ENCODE assay signal across 16 mouse cellular contexts in the genomic region with DNA sequence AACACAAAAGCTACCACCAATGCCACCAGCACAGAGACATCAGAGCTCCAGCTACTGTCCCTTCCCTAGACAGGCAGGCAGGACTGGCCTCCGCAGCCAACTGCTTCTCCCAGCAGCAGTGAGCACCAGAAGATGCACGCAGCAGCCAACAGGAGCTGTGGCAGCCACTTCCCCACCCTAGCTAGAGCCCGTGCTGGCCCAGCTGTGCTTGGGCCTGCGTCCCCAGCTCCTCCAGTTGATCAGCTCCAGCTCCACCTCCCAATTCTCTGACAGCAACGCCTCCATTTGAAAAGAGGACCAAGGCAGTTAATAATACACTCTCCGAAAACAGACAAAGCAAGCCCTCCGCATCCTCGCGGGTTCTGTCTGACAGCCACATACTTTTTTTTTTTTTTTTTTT. TPM values are rescaled to one million over a fixed set of nuclear protein-coding genes. Genes with fewer than 3 reads are reported as not detected.
DNase-seq lines count a peak whose midpoint lies in the region; ATAC-seq lines count a peak whose summit lies in the region.
"Had no signal": no experiment of that assay in that cellular context is flagged by ENCODE, and none has a peak within 500 bp of the region (broad histone marks: within the 10 kb centered on the region; RNA-seq: fewer than 3 reads in every experiment).

No protein-coding gene starts in this region.

- H3K9me3 ChIP-seq in heart, embryonic 10.5 days = no peaks in the 10 kb centered on the region
- H3K9me3 ChIP-seq in forebrain, embryonic 14.5 days (replicated peaks; ENCODE audit: control insufficient read depth, low read length) = no peaks in the 10 kb centered on the region
- H3K9me3 ChIP-seq: limb, embryonic 12.5 days had no signal

- H3K27ac ChIP-seq in heart, embryonic 10.5 days = no peak overlapping the region
- H3K27ac ChIP-seq in forebrain, embryonic 14.5 days (ENCODE audit: low read depth, low read length) = no peak overlapping the region
- H3K27ac ChIP-seq: hindbrain, embryonic 14.5 days; limb, embryonic 12.5 days had no signal

- no peak for ATAC-seq in forebrain, embryonic 14.5 days
- no peak for ATAC-seq in megakaryocyte-erythroid progenitor cell, adult 5-6 weeks (replicated peaks; ENCODE audit: low FRiP score, low TSS enrichment, poor library complexity, severe bottlenecking)

- 71% methylated on average over 9 of the region's 9 CpGs for WGBS in heart, embryonic 10.5 days
- 38% methylated on average over 9 of the region's 9 CpGs for WGBS in forebrain, embryonic 14.5 days

- peaks cover 92% of the 10 kb centered on the region for H3K27me3 ChIP-seq in heart, embryonic 10.5 days (ENCODE audit: insufficient read depth, poor library complexity, severe bottlenecking)
- H3K27me3 ChIP-seq in forebrain, embryonic 14.5 days (replicated peaks; ENCODE audit: control insufficient read depth, insufficient read depth, low read length) = no peaks in the 10 kb centered on the region

- no peak overlapping the region for H3K4me2 ChIP-seq in forebrain, embryonic 14.5 days (ENCODE audit: low read length)
- H3K4me2 ChIP-seq: hindbrain, embryonic 14.5 days; limb, embryonic 12.5 days had no signal

- H3K36me3 ChIP-seq in heart, embryonic 10.5 days = no peaks in the 10 kb centered on the region
- 0 out of 2 replicates have a peak, but pooled peaks cover 3% of the 10 kb centered on the region for H3K36me3 ChIP-seq in forebrain, embryonic 14.5 days (ENCODE audit: control insufficient read depth, insufficient read depth, low read length)
- H3K36me3 ChIP-seq: limb, embryonic 12.5 days had no signal

- peak overlapping the region; percentile 32; the same call in 1 of the 2 replicates for H3K9ac ChIP-seq in forebrain, embryonic 14.5 days (ENCODE audit: low read length)
- H3K9ac ChIP-seq: hindbrain, embryonic 14.5 days; limb, embryonic 12.5 days had no signal

- no peak overlapping the region for H3K4me3 ChIP-seq in heart, embryonic 10.5 days
- no peak overlapping the region for H3K4me3 ChIP-seq in forebrain, embryonic 14.5 days (ENCODE audit: low read depth, low read length)
- H3K4me3 ChIP-seq: limb, embryonic 12.5 days had no signal

- DNase-seq in heart, adult 9 months (ENCODE audit: low spot score in 2 of 2) = peak; percentile 34 to 36
- no peak for DNase-seq in heart, embryonic 10.5 days (ENCODE audit: low spot score)
- peak; percentile 7 for DNase-seq in urinary bladder, postnatal 10 days (ENCODE audit: low spot score)
- DNase-seq in urinary bladder, adult 18-20 months (ENCODE audit: low spot score in 2 of 2) = no peak
- peak; percentile 12 for DNase-seq in forebrain, embryonic 14.5 days (ENCODE audit: low spot score)
- DNase-seq in B cell, adult 2 months = no peak
- DNase-seq: cerebellum, adult 2 months; embryo, embryonic 11 days; kidney, adult 18-20 months; kidney, postnatal 36 days; thymus, adult 18-20 months had no signal

- H3K4me1 ChIP-seq in heart, embryonic 10.5 days = peaks cover 12% of the 10 kb centered on the region
- H3K4me1 ChIP-seq in forebrain, embryonic 14.5 days (ENCODE audit: control insufficient read depth, insufficient read depth, low read length) = 0 out of 2 replicates have a peak, but pooled peaks cover 3% of the 10 kb centered on the region

RNA-seq across cellular contexts. Expression of a gene that starts 14.4 kb away (rescaled TPM):
- 4.1 and 4.6 TPM in 2 replicates for polyA plus RNA-seq in heart, embryonic 10.5 days (2016; fragmentation: Nextera tagmentation; extraction: Ambion mirVana)
- 26.0 and 32.5 TPM in 2 replicates for polyA plus RNA-seq in forebrain, embryonic 14.5 days (2014; fragmentation: Nextera tagmentation; extraction: Ambion mirVana)
- total RNA-seq in megakaryocyte-erythroid progenitor cell, adult 5-6 weeks (2014; fragmentation: Nextera tagmentation) = 3.3 and 10.0 TPM in 2 replicates
- total RNA-seq in megakaryocyte-erythroid progenitor cell, adult 5-6 weeks (2017) = 2.1 and 2.5 TPM in 2 replicates

RNA-seq across cellular contexts. Expression of a gene that starts 29.0 kb away (rescaled TPM):
- polyA plus RNA-seq in heart, embryonic 10.5 days (2016; fragmentation: Nextera tagmentation; extraction: Ambion mirVana) = 0.43 and 0.65 TPM in 2 replicates
- 1.9 and 3.1 TPM in 2 replicates for polyA plus RNA-seq in forebrain, embryonic 14.5 days (2014; fragmentation: Nextera tagmentation; extraction: Ambion mirVana)
- not detected in 2 replicates for total RNA-seq in megakaryocyte-erythroid progenitor cell, adult 5-6 weeks (2014; fragmentation: Nextera tagmentation)
- total RNA-seq in megakaryocyte-erythroid progenitor cell, adult 5-6 weeks (2017) = 0.38 TPM in 1 of 2 replicates, not detected in the other

RNA-seq across cellular contexts. Expression of a gene that starts 55.7 kb away (rescaled TPM):
- not detected in 2 replicates for polyA plus RNA-seq in heart, embryonic 10.5 days (2016; fragmentation: Nextera tagmentation; extraction: Ambion mirVana)
- not detected in 2 replicates for polyA plus RNA-seq in forebrain, embryonic 14.5 days (2014; fragmentation: Nextera tagmentation; extraction: Ambion mirVana)
- total RNA-seq in megakaryocyte-erythroid progenitor cell, adult 5-6 weeks (2014; fragmentation: Nextera tagmentation) = not detected in 2 replicates
- not detected in 2 replicates for total RNA-seq in megakaryocyte-erythroid progenitor cell, adult 5-6 weeks (2017)
- total RNA-seq: gastrocnemius, postnatal 36 days had no signal
- polyA plus RNA-seq: cerebellum, adult 2 months; hindbrain, embryonic 14.5 days; limb, embryonic 12.5 days; liver, embryonic 16.5 days had no signal

Comparison
In these comparisons a context has a peak if more than half of its experiments do, and no peak if none do; other contexts are left out.
1. DNase-seq: peak in heart, adult 9 months (2 of 2), urinary bladder, postnatal 10 days (single experiment) and forebrain, embryonic 14.5 days (single experiment); none in heart, embryonic 10.5 days (single experiment), urinary bladder, adult 18-20 months (0 of 2) and B cell, adult 2 months (0 of 2).